9 mouse cellular contexts compared by ENCODE assay signal in the genomic region with DNA sequence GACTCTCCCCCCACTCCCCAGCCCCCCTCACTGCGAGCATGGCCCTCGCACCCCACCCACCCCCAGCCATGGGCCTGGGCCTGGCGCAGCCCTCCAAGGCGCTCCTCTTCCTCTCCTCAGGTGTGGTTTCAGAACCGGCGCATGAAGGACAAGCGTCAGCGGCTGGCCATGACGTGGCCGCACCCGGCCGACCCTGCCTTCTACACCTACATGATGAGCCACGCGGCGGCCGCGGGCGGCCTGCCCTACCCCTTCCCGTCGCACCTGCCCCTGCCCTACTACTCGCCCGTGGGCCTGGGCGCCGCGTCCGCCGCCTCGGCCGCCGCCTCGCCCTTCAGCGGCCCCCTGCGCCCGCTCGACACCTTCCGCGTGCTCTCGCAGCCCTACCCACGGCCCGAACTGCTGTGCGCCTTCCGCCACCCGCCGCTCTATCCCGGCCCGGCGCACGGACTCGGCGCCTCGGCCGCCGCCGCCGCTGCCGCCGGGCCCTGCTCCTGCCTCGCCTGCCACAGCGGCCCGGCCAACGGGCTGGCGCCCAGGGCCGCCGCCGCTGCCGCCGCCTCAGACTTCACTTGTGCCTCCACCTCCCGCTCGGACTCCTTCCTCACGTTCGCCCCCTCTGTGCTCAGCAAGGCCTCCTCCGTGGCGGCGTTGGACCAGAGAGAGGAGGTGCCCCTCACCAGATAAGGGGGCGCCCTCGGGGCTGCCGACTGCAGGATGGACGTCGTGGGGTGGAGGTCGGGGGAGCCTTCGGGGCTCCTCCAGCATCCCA. TPM values are rescaled to one million over a fixed set of nuclear protein-coding genes. Genes with fewer than 3 reads are reported as not detected.
DNase-seq lines count a peak whose midpoint lies in the region; ATAC-seq and TF ChIP-seq lines count a peak whose summit lies in the region.
"Had no signal": no experiment of that assay in that cellular context is flagged by ENCODE, and none has a peak within 500 bp of the region (broad histone marks: within the 10 kb centered on the region; RNA-seq: fewer than 3 reads in every experiment).

No protein-coding gene starts in this region.

- peak overlapping the region; percentile 71 for H3K4me2 ChIP-seq in heart, embryonic 11.5 days
- peak overlapping the region; percentile 22; the same call in 1 of the 2 replicates for H3K4me2 ChIP-seq in midbrain, embryonic 11.5 days

- peaks cover 88% of the 10 kb centered on the region for H3K27me3 ChIP-seq in heart, embryonic 11.5 days (ENCODE audit: control insufficient read depth, insufficient read depth, low read length)
- peaks cover 32% of the 10 kb centered on the region for H3K27me3 ChIP-seq in Patski
- H3K27me3 ChIP-seq in hindbrain, embryonic 10.5 days (ENCODE audit: insufficient read depth, poor library complexity, severe bottlenecking) = peaks cover 100% of the 10 kb centered on the region
- peaks cover 98% of the 10 kb centered on the region for H3K27me3 ChIP-seq in midbrain, embryonic 11.5 days (ENCODE audit: control insufficient read depth, insufficient read depth, low read length)

- POLR2A ChIA-PET in Patski (lab: Charles Lee) = no interaction called here

- H3K27ac ChIP-seq in heart, embryonic 11.5 days (ENCODE audit: low read depth, low read length) = no peak overlapping the region
- peak overlapping the region; percentile 71 for H3K27ac ChIP-seq in hindbrain, embryonic 10.5 days
- H3K27ac ChIP-seq in midbrain, embryonic 11.5 days (ENCODE audit: low read depth, low read length) = no peak overlapping the region

- no peaks in the 10 kb centered on the region for H3K9me3 ChIP-seq in heart, embryonic 11.5 days (replicated peaks; ENCODE audit: control insufficient read depth, low read length)
- H3K9me3 ChIP-seq in hindbrain, embryonic 10.5 days = no peaks in the 10 kb centered on the region
- H3K9me3 ChIP-seq in midbrain, embryonic 11.5 days (ENCODE audit: control insufficient read depth, low read length) = no peaks in the 10 kb centered on the region

- in situ Hi-C loops in Patski (cut with MboI; ENCODE audit: low pct_unique_long_range_greater_than_20kb) = no loop called here

- peak overlapping the region; percentile 41 for H3K4me3 ChIP-seq in heart, embryonic 11.5 days (ENCODE audit: low read depth, low read length)
- peak overlapping the region; percentile 39 for H3K4me3 ChIP-seq in hindbrain, embryonic 10.5 days
- peak overlapping the region; percentile 22 for H3K4me3 ChIP-seq in midbrain, embryonic 11.5 days (ENCODE audit: low read depth, low read length)

- H3K36me3 ChIP-seq in heart, embryonic 11.5 days (ENCODE audit: control insufficient read depth, insufficient read depth, low read length) = no peaks in the 10 kb centered on the region
- no peaks in the 10 kb centered on the region for H3K36me3 ChIP-seq in hindbrain, embryonic 10.5 days
- H3K36me3 ChIP-seq in midbrain, embryonic 11.5 days (ENCODE audit: control insufficient read depth, insufficient read depth, low read length) = no peaks in the 10 kb centered on the region

- no peak for TF ChIP-seq CTCF in Patski (IDR thresholded peaks at IDR 0.05)

- H3K4me1 ChIP-seq in heart, embryonic 11.5 days (ENCODE audit: control insufficient read depth, insufficient read depth, low read length) = peaks cover 8% of the 10 kb centered on the region
- peaks cover 27% of the 10 kb centered on the region for H3K4me1 ChIP-seq in hindbrain, embryonic 10.5 days (replicated peaks)
- peaks cover 6% of the 10 kb centered on the region for H3K4me1 ChIP-seq in midbrain, embryonic 11.5 days (ENCODE audit: control insufficient read depth, insufficient read depth, low read length)

- no peak for DNase-seq in heart, postnatal 4 days
- no peak for DNase-seq in Patski (ENCODE audit: low read depth, low spot score)
- DNase-seq in hindbrain, embryonic 10.5 days (ENCODE audit: low spot score) = peak; percentile 44
- peak; percentile 92 for DNase-seq in midbrain, embryonic 11.5 days (ENCODE audit: low spot score, missing footprints)
- DNase-seq in layer of hippocampus, postnatal 10 days (ENCODE audit: low spot score in 2 of 2) = no peak
- no peak for DNase-seq in gastrocnemius, adult 8-10 months (ENCODE audit: low spot score in 2 of 2)
- DNase-seq: kidney, postnatal 10 days had no signal

- 0 out of 2 replicates have a peak overlapping the region, but pooled peaks have one; percentile 28 for H3K9ac ChIP-seq in heart, embryonic 11.5 days (ENCODE audit: low read depth, low read length)
- no peak overlapping the region for H3K9ac ChIP-seq in midbrain, embryonic 11.5 days (ENCODE audit: low read length)

- CTCF ChIA-PET in Patski (lab: Charles Lee) = no interaction called here

- 0 out of 2 replicates have a peak, but pooled peaks have one; percentile 22 for ATAC-seq in heart, embryonic 11.5 days (replicated peaks; ENCODE audit: insufficient number of reproducible peaks, low FRiP score, low TSS enrichment)
- ATAC-seq in Patski = peak; percentile 18
- 0 out of 2 replicates have a peak, but pooled peaks have one; percentile 19 for ATAC-seq in midbrain, embryonic 11.5 days (ENCODE audit: low FRiP score)
- ATAC-seq in monocyte, adult 5-6 weeks (replicated peaks; ENCODE audit: insufficient number of reproducible peaks, low FRiP score, low TSS enrichment, poor library complexity, severe bottlenecking) = no peak

- 5% methylated on average over 66 of the region's 81 CpGs for WGBS in heart, embryonic 11.5 days (ENCODE audit: insufficient replicate concordance)
- 2% methylated on average over 81 of the region's 81 CpGs for WGBS in hindbrain, embryonic 10.5 days
- under 1% methylated on average over 74 of the region's 81 CpGs for WGBS in midbrain, embryonic 11.5 days

RNA-seq across cellular contexts. Expression of a gene that starts 3.3 kb away (rescaled TPM):
- polyA plus RNA-seq in heart, embryonic 11.5 days (2014; fragmentation: Nextera tagmentation; extraction: Ambion mirVana) = not detected in 2 replicates
- total RNA-seq in heart, postnatal 4 days (2021) = not detected
- not detected for polyA plus RNA-seq in Patski (2021)
- polyA plus RNA-seq in hindbrain, embryonic 10.5 days (2016; fragmentation: Nextera tagmentation; extraction: Ambion mirVana) = 2.3 and 4.3 TPM in 2 replicates
- 0.23 and 0.30 TPM in 2 replicates for polyA plus RNA-seq in midbrain, embryonic 11.5 days (2014; fragmentation: Nextera tagmentation; extraction: Ambion mirVana)
- total RNA-seq in monocyte, adult 5-6 weeks (2017) = not detected in 3 replicates
- total RNA-seq in layer of hippocampus, postnatal 10 days (2021) = not detected
- not detected for total RNA-seq in gastrocnemius, adult 8-10 months (2022)

RNA-seq across cellular contexts. Expression of a gene that starts 55.9 kb away (rescaled TPM):
- polyA plus RNA-seq in heart, embryonic 11.5 days (2014; fragmentation: Nextera tagmentation; extraction: Ambion mirVana) = 0.20 TPM in 1 of 2 replicates, not detected in the other
- total RNA-seq in heart, postnatal 4 days (2021) = not detected
- polyA plus RNA-seq in Patski (2021) = 12.4 TPM
- not detected in 2 replicates for polyA plus RNA-seq in hindbrain, embryonic 10.5 days (2016; fragmentation: Nextera tagmentation; extraction: Ambion mirVana)
- not detected in 2 replicates for polyA plus RNA-seq in midbrain, embryonic 11.5 days (2014; fragmentation: Nextera tagmentation; extraction: Ambion mirVana)
- not detected in 3 replicates for total RNA-seq in monocyte, adult 5-6 weeks (2017)
- not detected for total RNA-seq in layer of hippocampus, postnatal 10 days (2021)
- 1 to 10 TPM; 4.1 to 5.2 (median 4.9) TPM for total RNA-seq in gastrocnemius, adult 8-10 months (2022)

Comparison
In these comparisons a context has a peak if more than half of its experiments do, and no peak if none do; other contexts are left out.
1. DNase-seq: peak in hindbrain, embryonic 10.5 days (single experiment) and midbrain, embryonic 11.5 days (single experiment); none in heart, postnatal 4 days (single experiment), Patski (single experiment), layer of hippocampus, postnatal 10 days (0 of 2) and gastrocnemius, adult 8-10 months (0 of 2).
2. Peak in every context shown above with its lines, with median percentiles within 50 percentile points of each other: H3K4me3 ChIP-seq.